13 mouse cellular contexts compared by ENCODE assay signal in the genomic region with DNA sequence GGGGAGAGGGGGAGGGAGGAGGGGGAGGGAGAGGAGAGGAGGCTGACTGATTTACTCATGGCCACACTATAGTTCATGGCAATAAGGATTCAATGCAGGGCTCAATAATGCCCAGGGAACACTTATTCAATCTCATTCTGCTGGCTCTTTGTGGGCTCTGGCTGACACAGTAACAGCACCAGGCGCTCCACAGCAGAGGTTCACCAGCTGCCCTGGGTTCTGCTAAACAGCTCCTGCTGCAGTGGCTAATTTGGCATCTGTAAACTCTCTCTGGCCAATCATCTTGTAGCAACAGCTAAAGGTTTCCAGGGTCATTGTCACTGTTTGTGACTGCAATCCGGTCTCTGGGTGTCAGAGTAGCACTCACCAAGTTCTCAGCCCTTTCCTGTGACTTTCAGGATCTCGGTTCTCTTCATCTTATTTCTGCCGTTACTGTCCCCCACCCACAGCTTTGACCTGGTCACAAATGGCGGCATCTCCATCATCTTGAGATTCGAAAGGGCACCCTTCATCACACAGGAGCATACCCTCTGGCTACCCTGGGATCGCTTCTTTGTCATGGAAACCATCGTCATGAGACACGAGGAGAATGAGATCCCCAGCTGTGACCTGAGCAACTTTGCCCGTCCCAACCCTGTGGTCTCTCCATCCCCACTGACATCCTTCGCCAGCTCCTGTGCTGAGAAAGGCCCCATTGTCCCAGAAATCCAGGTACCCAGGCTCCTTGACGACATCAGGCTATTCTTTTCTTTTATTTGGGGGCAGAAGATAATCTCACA.
DNase-seq lines count a peak whose midpoint lies in the region; ATAC-seq lines count a peak whose summit lies in the region.
"Had no signal": no experiment of that assay in that cellular context is flagged by ENCODE, and none has a peak within 500 bp of the region (broad histone marks: within the 10 kb centered on the region; RNA-seq: fewer than 3 reads in every experiment).

No protein-coding gene starts in this region.

- no peak overlapping the region for H3K4me3 ChIP-seq in midbrain, embryonic 10.5 days
- no peak overlapping the region for H3K4me3 ChIP-seq in midbrain, embryonic 14.5 days (replicated peaks; ENCODE audit: low read depth, low read length)
- H3K4me3 ChIP-seq in hindbrain, embryonic 14.5 days (replicated peaks; ENCODE audit: low read length): no peak overlapping the region
- no peak overlapping the region for H3K4me3 ChIP-seq in neural tube, embryonic 14.5 days (ENCODE audit: low read depth, low read length)

- no peak for ATAC-seq in midbrain, embryonic 14.5 days (ENCODE audit: low FRiP score, low TSS enrichment)
- peak; percentile 36; the same call in 1 of the 2 replicates for ATAC-seq in hindbrain, embryonic 14.5 days (ENCODE audit: low FRiP score)
- peak; percentile 33; the same call in 1 of the 2 replicates for ATAC-seq in neural tube, embryonic 14.5 days (ENCODE audit: low read depth)

- no peak overlapping the region for H3K4me2 ChIP-seq in midbrain, embryonic 14.5 days (ENCODE audit: low read length)
- no peak overlapping the region for H3K4me2 ChIP-seq in hindbrain, embryonic 14.5 days (replicated peaks)
- H3K4me2 ChIP-seq in neural tube, embryonic 14.5 days (ENCODE audit: low read depth, low read length): no peak overlapping the region

- no peaks in the 10 kb centered on the region for H3K27me3 ChIP-seq in midbrain, embryonic 10.5 days (ENCODE audit: low read depth, poor library complexity, severe bottlenecking)
- H3K27me3 ChIP-seq in midbrain, embryonic 14.5 days (ENCODE audit: control insufficient read depth, insufficient read depth, low read length): no peaks in the 10 kb centered on the region
- H3K27me3 ChIP-seq in hindbrain, embryonic 14.5 days (ENCODE audit: control insufficient read depth, insufficient read depth, low read length): no peaks in the 10 kb centered on the region
- H3K27me3 ChIP-seq in neural tube, embryonic 14.5 days (ENCODE audit: control insufficient read depth, insufficient read depth, low read length): no peaks in the 10 kb centered on the region

- H3K36me3 ChIP-seq in midbrain, embryonic 10.5 days: peaks cover 88% of the 10 kb centered on the region
- peaks cover 4% of the 10 kb centered on the region; the same call in 1 of the 2 replicates for H3K36me3 ChIP-seq in midbrain, embryonic 14.5 days (ENCODE audit: control insufficient read depth, insufficient read depth, low read length)
- H3K36me3 ChIP-seq in hindbrain, embryonic 14.5 days (replicated peaks; ENCODE audit: control insufficient read depth, insufficient read depth): peaks cover 3% of the 10 kb centered on the region; the same call in 1 of the 2 replicates
- no peaks in the 10 kb centered on the region for H3K36me3 ChIP-seq in neural tube, embryonic 14.5 days (ENCODE audit: control insufficient read depth, insufficient read depth, low read length)
- H3K36me3 ChIP-seq: G1E had no signal

- intact Hi-C loops in left cerebral cortex, postnatal 36 days (cut with DNase I): no loop called here
- intact Hi-C loops in heart, postnatal 14 days (cut with DNase I): no loop called here

- H3K27ac ChIP-seq in midbrain, embryonic 10.5 days (replicated peaks): peak overlapping the region; percentile 1; the same call in 1 of the 2 replicates
- H3K27ac ChIP-seq in midbrain, embryonic 14.5 days (replicated peaks; ENCODE audit: low read depth, low read length): no peak overlapping the region
- H3K27ac ChIP-seq in hindbrain, embryonic 14.5 days: no peak overlapping the region
- no peak overlapping the region for H3K27ac ChIP-seq in neural tube, embryonic 14.5 days (ENCODE audit: low read depth, low read length)

- H3K4me1 ChIP-seq in midbrain, embryonic 10.5 days: peaks cover 21% of the 10 kb centered on the region
- H3K4me1 ChIP-seq in midbrain, embryonic 14.5 days (ENCODE audit: control insufficient read depth, insufficient read depth, low read length): peaks cover 7% of the 10 kb centered on the region
- H3K4me1 ChIP-seq in hindbrain, embryonic 14.5 days (replicated peaks; ENCODE audit: control insufficient read depth, insufficient read depth, low read length): peaks cover 15% of the 10 kb centered on the region
- H3K4me1 ChIP-seq in neural tube, embryonic 14.5 days (ENCODE audit: control insufficient read depth, insufficient read depth, low read length): peaks cover 6% of the 10 kb centered on the region; the same call in 1 of the 2 replicates

- WGBS in midbrain, embryonic 10.5 days: 67% methylated on average over 12 of the region's 12 CpGs
- 49% methylated on average over 12 of the region's 12 CpGs for WGBS in midbrain, embryonic 14.5 days
- WGBS in hindbrain, embryonic 14.5 days: 36% methylated on average over 12 of the region's 12 CpGs
- WGBS in neural tube, embryonic 14.5 days: 37% methylated on average over 12 of the region's 12 CpGs

- peak; percentile 10 for DNase-seq in embryo, embryonic 9.5 days (ENCODE audit: extremely low spot score)
- DNase-seq in embryo, embryonic 11 days: no peak
- no peak for DNase-seq in midbrain, embryonic 10.5 days (ENCODE audit: low spot score)
- DNase-seq in midbrain, embryonic 14.5 days: no peak
- DNase-seq in hindbrain, embryonic 14.5 days (ENCODE audit: low spot score): no peak
- no peak for DNase-seq in left cerebral cortex, postnatal 36 days (ENCODE audit: low spot score in 2 of 2)
- no peak for DNase-seq in heart, postnatal 14 days
- DNase-seq: cerebellum, adult 9-11 months; heart, adult 18-20 months; kidney, postnatal 14 days; liver had no signal

- H3K9ac ChIP-seq in midbrain, embryonic 14.5 days (replicated peaks; ENCODE audit: low read length): no peak overlapping the region
- H3K9ac ChIP-seq in hindbrain, embryonic 14.5 days: no peak overlapping the region
- H3K9ac ChIP-seq in neural tube, embryonic 14.5 days (replicated peaks; ENCODE audit: low read depth, low read length): no peak overlapping the region

- H3K9me3 ChIP-seq in midbrain, embryonic 10.5 days (replicated peaks): no peaks in the 10 kb centered on the region
- H3K9me3 ChIP-seq in midbrain, embryonic 14.5 days (ENCODE audit: control insufficient read depth, low read length): no peaks in the 10 kb centered on the region
- H3K9me3 ChIP-seq in hindbrain, embryonic 14.5 days (ENCODE audit: control insufficient read depth, low read length): no peaks in the 10 kb centered on the region
- no peaks in the 10 kb centered on the region for H3K9me3 ChIP-seq in neural tube, embryonic 14.5 days (ENCODE audit: control insufficient read depth, low read length)
- H3K9me3 ChIP-seq: G1E had no signal
